Mouse (Mus musculus) olfactory bulb, adult 2 months (tissue): ENCODE measurements around the gene Slc24a1. TPM values are rescaled to one million over a fixed set of nuclear protein-coding genes. Genes with fewer than 3 reads are reported as not detected.
A peak's percentile ranks its signal among the peaks of the same experiment; 100 is the strongest.

ENCODE experiments used
- H3K27ac ChIP-seq: fragments of 200-500 bp; 2 replicates; pipeline ENCODE4 v1.5.1; 2012; ENCODE audit warnings: low read depth, low read length; ENCODE audit not compliant: insufficient read depth
- H3K4me1 ChIP-seq: fragments of 200-500 bp; 2 replicates; pipeline ENCODE4 v1.6.1; 2012; ENCODE audit warnings: low read length; ENCODE audit not compliant: control insufficient read depth, insufficient read depth
- H3K4me3 ChIP-seq: fragments of 200-500 bp; 2 replicates; pipeline ENCODE4 v1.5.1; 2012; ENCODE audit warnings: mild to moderate bottlenecking, low read depth, low read length, moderate library complexity; ENCODE audit not compliant: insufficient read depth
- CTCF ChIP-seq: fragments of 200-500 bp; IDR thresholded peaks from 2 replicates; pipeline ENCODE4 v1.5.1; 2012; ENCODE audit warnings: low read depth, mild to moderate bottlenecking, low read length, moderate library complexity; ENCODE audit not compliant: insufficient read depth
- POLR2A ChIP-seq: fragments of 200-500 bp; IDR thresholded peaks from 2 replicates; pipeline ENCODE4 v1.6.1; 2012; ENCODE audit warnings: mild to moderate bottlenecking, low read depth, low read length, moderate library complexity; ENCODE audit not compliant: insufficient read depth
- WGBS: fragments of 180-500 bp; shearing (Covaris S2); methylation state at CpG from one replicate; pipeline ENCODE4 v1.1.7; 2018; 5-methylcytosine and 5-hydroxymethylcytosine counted together
- polyA plus RNA-seq: library from polyadenylated mRNA; stranded (reverse); fragments of >200 nt; gene quantifications from 2 replicates; pipeline ENCODE4 v1.2.4, GENCODE M21; 2012; ENCODE audit warnings: low replicate concordance; ENCODE audit not compliant: missing spikeins, insufficient read depth, insufficient read length

Slc24a1 gene
- polyA plus RNA-seq, 1 experiment: not detected

- WGBS: 0% methylated on average over 16 of the region's 17 CpGs
- Histone ChIP-seq H3K27ac (peak overlapping the region; percentile 40; the same call in 1 of the 2 replicates), H3K4me3 (peak overlapping the region; percentile 73), H3K4me1 (peaks cover 5% of the 10 kb centered on the region)
- TF ChIP-seq CTCF (no peak), POLR2A (no peak)
Observed at GRCm38 (mm10) chr9:64960978-64961320, 9.5 kb upstream of the Slc24a1 start.

- TF ChIP-seq CTCF (peak; percentile 82), POLR2A (peak; percentile 76; the same call in 1 of the 2 replicates)
- Histone ChIP-seq H3K27ac (peak within 1 kb of the TSS; percentile 40; the same call in 1 of the 2 replicates), H3K4me3 (peak within 1 kb of the TSS; percentile 73), H3K4me1 (peaks cover 5% of the 10 kb centered on the region)
- 7% methylated on average over 29 of the region's 29 CpGs for WGBS
Observed at GRCm38 (mm10) chr9:64960117-64960977, 8.9 kb upstream of the Slc24a1 start, which contains the start of gene Ints14. Gene Ints14 (plus strand): TSS chr9:64960905.

GRCm38 (mm10) chr9:64957276-64957675, 5.9 kb upstream of the Slc24a1 start:
- WGBS: 75% methylated on average over 3 of the region's 3 CpGs
- H3K4me1 ChIP-seq: peaks cover 5% of the 10 kb centered on the region
- TF ChIP-seq POLR2A (no peak), CTCF (no peak)
- H3K27ac ChIP-seq: no peak overlapping the region
- H3K4me3 ChIP-seq: no peak overlapping the region

GRCm38 (mm10) chr9:64956337-64956736, 4.9 kb upstream of the Slc24a1 start:
- H3K27ac ChIP-seq: no peak overlapping the region

GRCm38 (mm10) chr9:64953190-64953589, 1.8 kb upstream of the Slc24a1 start:
- no peak overlapping the region for H3K27ac ChIP-seq
- no peaks in the 10 kb centered on the region for H3K4me1 ChIP-seq
- no peak for TF ChIP-seq POLR2A
- no peak for TF ChIP-seq CTCF
- no peak overlapping the region for H3K4me3 ChIP-seq
- 78% methylated on average over 7 of the region's 7 CpGs for WGBS

More at GRCm38 (mm10) chr9:64956337-64956736, 4.9 kb upstream of the Slc24a1 start:
- H3K4me3 ChIP-seq: no peak overlapping the region
- 0 out of 2 replicates have a peak, but pooled peaks cover 2% of the 10 kb centered on the region for H3K4me1 ChIP-seq
- TF ChIP-seq POLR2A (no peak), CTCF (no peak)
- WGBS: 11% methylated on average over 12 of the region's 12 CpGs

- TF ChIP-seq POLR2A: no peak
- no peak for TF ChIP-seq CTCF
- no peak overlapping the region for H3K27ac ChIP-seq
- H3K4me3 ChIP-seq: no peak overlapping the region
- 23% methylated on average over 5 of the region's 5 CpGs for WGBS
- H3K4me1 ChIP-seq: no peaks in the 10 kb centered on the region
Observed at GRCm38 (mm10) chr9:64952055-64952454, 648 bp upstream of the Slc24a1 start.

GRCm38 (mm10) chr9:64947483-64948095, 3.8 kb downstream of the Slc24a1 start:
- Histone ChIP-seq H3K4me3 (no peak overlapping the region), H3K4me1 (no peaks in the 10 kb centered on the region), H3K27ac (no peak overlapping the region)
- no peak for TF ChIP-seq CTCF
- no peak for TF ChIP-seq POLR2A
- 90% methylated on average over 9 of the region's 9 CpGs for WGBS

GRCm38 (mm10) chr9:64943997-64944396, 7.4 kb downstream of the Slc24a1 start:
- Histone ChIP-seq H3K4me1 (no peaks in the 10 kb centered on the region), H3K27ac (no peak overlapping the region), H3K4me3 (no peak overlapping the region)
- WGBS: 38% methylated on average over 11 of the region's 11 CpGs
- no peak for TF ChIP-seq POLR2A
- TF ChIP-seq CTCF: no peak

GRCm38 (mm10) chr9:64941650-64942049, 9.8 kb downstream of the Slc24a1 start:
- TF ChIP-seq CTCF: no peak
- TF ChIP-seq POLR2A: no peak

More at GRCm38 (mm10) chr9:64941650-64942049, 9.8 kb downstream of the Slc24a1 start:
- Histone ChIP-seq H3K4me1 (no peaks in the 10 kb centered on the region), H3K4me3 (no peak overlapping the region), H3K27ac (no peak overlapping the region)
- WGBS: 87% methylated on average over 4 of the region's 4 CpGs
